Mouse (Mus musculus) urinary bladder, postnatal 25 days (tissue): ENCODE results near the gene 2610001J05Rik.

Experiments
- DNase-seq: peaks from one replicate; pipeline ENCODE4 v3.0.0; 2022; ENCODE audit warnings: low spot score

The 2610001J05Rik gene

DNA sequence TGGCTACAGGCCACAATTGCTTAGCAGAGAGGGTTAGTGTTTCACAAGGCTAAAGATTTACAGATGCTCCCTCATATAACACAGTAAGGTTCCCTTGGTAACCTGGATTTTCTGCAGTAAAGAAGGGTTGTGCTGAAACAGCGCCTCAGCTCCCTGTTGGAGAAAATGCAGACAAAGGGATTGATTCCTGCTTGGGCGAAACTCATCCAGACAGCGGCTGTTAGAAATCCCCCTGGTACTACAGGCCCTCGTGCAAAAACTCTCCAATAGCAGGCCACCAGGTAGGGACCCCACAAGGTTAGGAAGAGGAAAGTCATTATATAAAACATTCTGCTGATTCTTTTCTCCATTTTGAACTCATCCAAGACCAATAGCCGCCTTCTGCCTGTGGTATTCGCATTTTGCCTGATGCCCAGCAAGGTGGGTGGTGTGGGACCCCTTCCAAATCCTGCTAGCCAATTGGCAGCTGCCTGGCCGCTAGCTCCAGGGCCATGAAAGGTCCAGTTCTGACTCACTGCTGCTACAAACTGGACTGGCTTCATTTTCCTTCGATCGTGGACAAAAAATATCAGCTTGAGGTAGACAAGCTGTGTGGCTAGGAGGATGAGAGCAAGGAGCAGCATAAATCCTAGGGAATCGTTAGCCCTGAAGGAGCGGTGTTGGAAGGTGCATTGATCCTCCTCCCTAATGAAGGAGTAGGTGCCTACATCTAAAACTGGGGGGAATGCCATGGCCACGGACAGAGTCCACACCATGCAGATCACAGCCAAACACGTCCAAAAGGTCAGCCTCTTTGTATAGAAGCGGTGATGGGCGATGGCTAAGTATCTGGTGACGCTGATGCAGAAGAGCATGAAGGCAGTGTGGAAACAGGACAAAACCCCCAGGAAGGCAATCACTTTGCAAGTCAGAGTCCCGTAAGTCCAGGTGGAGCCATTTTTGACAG, 35.3 kb downstream of the 2610001J05Rik start:
- no peak for DNase-seq

DNA sequence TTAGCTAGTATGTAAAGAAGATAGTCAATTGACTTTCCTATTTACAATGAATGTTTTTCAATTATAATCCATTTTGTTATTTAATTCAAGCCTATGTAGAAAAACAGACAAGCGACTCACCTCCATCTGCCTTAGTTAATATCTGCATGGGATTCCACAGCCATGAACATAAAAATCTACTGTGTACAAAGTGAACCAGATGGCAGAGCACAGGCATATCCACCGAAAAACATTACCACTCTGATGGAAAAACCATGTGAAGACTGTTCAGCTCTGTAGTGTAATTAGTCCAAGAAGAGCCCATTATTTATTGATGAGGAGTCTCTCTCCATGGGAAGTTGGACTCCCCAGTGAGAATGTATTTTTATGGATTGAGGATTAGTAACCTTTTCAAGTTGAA, 38.5 kb downstream of the 2610001J05Rik start:
- no peak for DNase-seq

- DNase-seq: no peak
These were observed 42.4 kb downstream of the 2610001J05Rik start for GRCm38 (mm10) chr6:13828877-13829276.
